In the genomic region with DNA sequence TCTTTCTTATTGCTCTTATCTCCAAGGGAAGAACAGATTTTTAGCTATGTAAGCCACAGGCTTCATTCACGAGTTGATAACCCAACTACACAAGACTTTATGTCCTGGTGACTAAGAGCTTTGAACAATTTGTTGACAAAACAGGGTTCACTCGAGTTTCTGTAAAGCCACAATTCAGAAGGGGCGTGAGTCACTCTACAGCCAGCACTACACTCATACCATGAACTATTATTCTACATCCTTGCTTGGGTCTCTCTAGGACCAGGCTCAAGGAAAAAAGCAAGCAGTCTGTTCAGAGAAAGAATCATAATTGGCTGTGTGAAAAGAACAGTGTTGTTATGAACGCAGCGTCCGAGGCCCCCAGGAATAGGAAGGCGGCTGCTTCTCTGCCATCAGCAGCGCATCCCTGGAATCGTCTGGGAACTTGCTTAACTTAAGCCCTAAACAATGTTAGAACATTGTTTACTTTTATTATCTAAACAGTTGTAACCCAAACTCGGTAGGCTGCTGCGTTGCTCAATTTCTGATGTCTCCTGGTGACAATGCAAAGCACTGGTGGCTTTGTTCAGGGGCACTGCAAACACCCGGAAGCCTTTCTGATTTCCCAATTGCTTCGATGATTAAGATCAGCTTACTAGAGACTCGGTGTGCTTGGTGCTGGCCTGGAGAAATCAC, we compare ENCODE assay signal across 25 mouse cellular contexts. TPM values are rescaled to one million over a fixed set of nuclear protein-coding genes. Genes with fewer than 3 reads are reported as not detected.
DNase-seq lines count a peak whose midpoint lies in the region; ATAC-seq and TF ChIP-seq lines count a peak whose summit lies in the region.
"Had no signal": no experiment of that assay in that cellular context is flagged by ENCODE, and none has a peak within 500 bp of the region (broad histone marks: within the 10 kb centered on the region; RNA-seq: fewer than 3 reads in every experiment).

No protein-coding gene starts in this region.

- peaks cover 3% of the 10 kb centered on the region; the same call in 1 of the 2 replicates for H3K4me1 ChIP-seq in lung, embryonic 16.5 days (replicated peaks; ENCODE audit: control insufficient read depth, insufficient read depth, low read length)
- no peaks in the 10 kb centered on the region for H3K4me1 ChIP-seq in intestine, embryonic 15.5 days (replicated peaks)
- H3K4me1 ChIP-seq in stomach, embryonic 16.5 days (ENCODE audit: control insufficient read depth, insufficient read depth, low read length): peaks cover 3% of the 10 kb centered on the region
- 0 out of 2 replicates have a peak, but pooled peaks cover 2% of the 10 kb centered on the region for H3K4me1 ChIP-seq in heart, embryonic 11.5 days (ENCODE audit: control insufficient read depth, insufficient read depth, low read length)

- H3ac ChIP-seq in C2C12 (ENCODE audit: control insufficient read depth, insufficient read length, low read depth): peak overlapping the region; percentile 63

- no peak for DNase-seq in lung, postnatal 14 days
- DNase-seq in right cerebral cortex, postnatal 25 days: no peak
- DNase-seq: adrenal gland, postnatal 14 days; cerebellum, adult 11 months; cerebellum, postnatal 14 days; embryo, embryonic 11 days; forebrain, postnatal 0 days; gastrocnemius, postnatal 36 days; kidney, adult 18-20 months; kidney, postnatal 10 days; left cerebral cortex, postnatal 4 days; liver; liver, postnatal 0 days; thymus, adult 2 months had no signal

- H3K79me3 ChIP-seq in C2C12 (ENCODE audit: low read depth): no peaks in the 10 kb centered on the region

- no peak overlapping the region for H3K27ac ChIP-seq in lung, embryonic 16.5 days (ENCODE audit: low read length)
- no peak overlapping the region for H3K27ac ChIP-seq in intestine, embryonic 15.5 days
- H3K27ac ChIP-seq in stomach, embryonic 16.5 days (ENCODE audit: low read length): no peak overlapping the region; the same call in 1 of the 2 replicates
- no peak overlapping the region for H3K27ac ChIP-seq in heart, embryonic 11.5 days (ENCODE audit: low read depth, low read length)
- H3K27ac ChIP-seq: hindbrain, embryonic 14.5 days; midbrain, embryonic 10.5 days had no signal

- ATAC-seq in lung, embryonic 16.5 days (ENCODE audit: low read depth): peak; percentile 60
- ATAC-seq in intestine, embryonic 15.5 days: no peak
- ATAC-seq in stomach, embryonic 16.5 days (ENCODE audit: insufficient read depth, low FRiP score): no peak
- no peak for ATAC-seq in heart, embryonic 11.5 days (replicated peaks; ENCODE audit: insufficient number of reproducible peaks, low FRiP score, low TSS enrichment)
- ATAC-seq: forebrain, postnatal 0 days; liver, postnatal 0 days had no signal

- no peak overlapping the region for H3K4me3 ChIP-seq in lung, embryonic 16.5 days (ENCODE audit: low read length)
- H3K4me3 ChIP-seq in C2C12 (ENCODE audit: insufficient read depth, poor library complexity, severe bottlenecking): peak overlapping the region; percentile 16
- no peak overlapping the region for H3K4me3 ChIP-seq in intestine, embryonic 15.5 days (replicated peaks)
- no peak overlapping the region for H3K4me3 ChIP-seq in stomach, embryonic 16.5 days (replicated peaks; ENCODE audit: low read length)
- no peak overlapping the region for H3K4me3 ChIP-seq in heart, embryonic 11.5 days (ENCODE audit: low read depth, low read length)
- H3K4me3 ChIP-seq: heart, embryonic 12.5 days; midbrain, embryonic 10.5 days had no signal

- H3K9ac ChIP-seq in lung, embryonic 16.5 days (ENCODE audit: low read length): no peak overlapping the region
- no peak overlapping the region for H3K9ac ChIP-seq in intestine, embryonic 15.5 days
- no peak overlapping the region for H3K9ac ChIP-seq in stomach, embryonic 16.5 days (ENCODE audit: low read length)
- H3K9ac ChIP-seq in heart, embryonic 11.5 days (ENCODE audit: low read depth, low read length): no peak overlapping the region
- H3K9ac ChIP-seq: forebrain, postnatal 0 days; heart, embryonic 12.5 days; hindbrain, embryonic 14.5 days; liver, postnatal 0 days had no signal

- peak overlapping the region; percentile 29; the same call in 1 of the 2 replicates for H3K4me2 ChIP-seq in lung, embryonic 16.5 days (ENCODE audit: low read depth, low read length)
- H3K4me2 ChIP-seq in intestine, embryonic 15.5 days (replicated peaks): peak overlapping the region; percentile 12; the same call in 1 of the 2 replicates
- peak overlapping the region; percentile 16 for H3K4me2 ChIP-seq in stomach, embryonic 16.5 days (ENCODE audit: low read depth, low read length)
- no peak overlapping the region for H3K4me2 ChIP-seq in heart, embryonic 11.5 days
- H3K4me2 ChIP-seq: heart, embryonic 12.5 days; hindbrain, embryonic 14.5 days had no signal

- H3K27me3 ChIP-seq in lung, embryonic 16.5 days (ENCODE audit: control insufficient read depth, insufficient read depth, low read depth, low read length): no peaks in the 10 kb centered on the region
- no peaks in the 10 kb centered on the region for H3K27me3 ChIP-seq in C2C12 (ENCODE audit: control insufficient read depth, insufficient read depth, insufficient read length)
- no peaks in the 10 kb centered on the region for H3K27me3 ChIP-seq in intestine, embryonic 15.5 days (replicated peaks)
- H3K27me3 ChIP-seq in stomach, embryonic 16.5 days (ENCODE audit: control insufficient read depth, insufficient read depth, low read length): no peaks in the 10 kb centered on the region
- no peaks in the 10 kb centered on the region for H3K27me3 ChIP-seq in heart, embryonic 11.5 days (ENCODE audit: control insufficient read depth, insufficient read depth, low read length)
- H3K27me3 ChIP-seq: heart, embryonic 12.5 days had no signal

- no peaks in the 10 kb centered on the region for H3K9me3 ChIP-seq in lung, embryonic 16.5 days (ENCODE audit: control insufficient read depth, low read length)
- no peaks in the 10 kb centered on the region for H3K9me3 ChIP-seq in intestine, embryonic 15.5 days
- no peaks in the 10 kb centered on the region for H3K9me3 ChIP-seq in stomach, embryonic 16.5 days (replicated peaks; ENCODE audit: control insufficient read depth, low read length)
- no peaks in the 10 kb centered on the region for H3K9me3 ChIP-seq in heart, embryonic 11.5 days (replicated peaks; ENCODE audit: control insufficient read depth, low read length)
- H3K9me3 ChIP-seq: G1E; heart, embryonic 12.5 days; midbrain, embryonic 10.5 days had no signal

- H3K36me3 ChIP-seq in lung, embryonic 16.5 days (ENCODE audit: control insufficient read depth, insufficient read depth, low read length): no peaks in the 10 kb centered on the region
- H3K36me3 ChIP-seq in C2C12 (ENCODE audit: control insufficient read depth, insufficient read depth): no peaks in the 10 kb centered on the region
- H3K36me3 ChIP-seq in intestine, embryonic 15.5 days: no peaks in the 10 kb centered on the region
- H3K36me3 ChIP-seq in stomach, embryonic 16.5 days (ENCODE audit: control insufficient read depth, insufficient read depth, low read length): no peaks in the 10 kb centered on the region
- H3K36me3 ChIP-seq in heart, embryonic 11.5 days (ENCODE audit: control insufficient read depth, insufficient read depth, low read length): no peaks in the 10 kb centered on the region
- H3K36me3 ChIP-seq: G1E; heart, embryonic 12.5 days; midbrain, embryonic 10.5 days had no signal

- no peak for TF ChIP-seq CTCF in C2C12 (IDR thresholded peaks at IDR 0.05; ENCODE audit: control insufficient read depth, insufficient read depth, insufficient read length)

- WGBS in lung, embryonic 16.5 days: 25% methylated on average over 14 of the region's 14 CpGs
- WGBS in intestine, embryonic 15.5 days: 18% methylated on average over 14 of the region's 14 CpGs
- WGBS in stomach, embryonic 16.5 days: 25% methylated on average over 14 of the region's 14 CpGs
- WGBS in heart, embryonic 11.5 days (ENCODE audit: insufficient replicate concordance): 66% methylated on average over 14 of the region's 14 CpGs

- no peaks in the 10 kb centered on the region for H3K79me2 ChIP-seq in C2C12 (ENCODE audit: control insufficient read depth, insufficient read depth)

TF ChIP-seq in C2C12, 6 proteins besides CTCF, POLR2A, EP300 and RAD21:
- TF ChIP-seq MYOG (IDR thresholded peaks at IDR 0.05; ENCODE audit: control insufficient read depth, extremely low read depth, insufficient read length): no peak
- no peak for TF ChIP-seq CEBPB (IDR thresholded peaks at IDR 0.05; ENCODE audit: low read depth)
- TF ChIP-seq FOSL1 (IDR thresholded peaks at IDR 0.05; ENCODE audit: insufficient read depth, low read length, poor library complexity, severe bottlenecking): peak; percentile 85
- peak; percentile 16 for TF ChIP-seq MYOD1 (IDR thresholded peaks at IDR 0.05; ENCODE audit: control insufficient read depth, insufficient read length, low read depth)

RNA-seq across cellular contexts. Expression of a gene that starts 9.5 kb away (rescaled TPM):
- polyA plus RNA-seq in lung, embryonic 16.5 days (2015; fragmentation: Nextera tagmentation; extraction: Ambion mirVana): not detected in 2 replicates
- 0.02 TPM for polyA plus RNA-seq in C2C12 (2012; fragmentation: generic; extraction: Trizol)
- 0.08 and 0.14 TPM in 2 replicates for polyA plus RNA-seq in intestine, embryonic 15.5 days (2015; fragmentation: Nextera tagmentation; extraction: Ambion mirVana)
- 0.05 and 0.09 TPM in 2 replicates for polyA plus RNA-seq in stomach, embryonic 16.5 days (2015; fragmentation: Nextera tagmentation; extraction: Ambion mirVana)
- polyA plus RNA-seq in heart, embryonic 11.5 days (2014; fragmentation: Nextera tagmentation; extraction: Ambion mirVana): 0.06 TPM in 1 of 2 replicates, not detected in the other
- polyA plus RNA-seq: embryonic facial prominence, embryonic 14.5 days; G1E; heart, embryonic 12.5 days; hindbrain, embryonic 14.5 days; liver, postnatal 0 days; midbrain, embryonic 10.5 days; neural tube, embryonic 14.5 days; thymus, adult 2 months had no signal
